Mouse (Mus musculus): ENCODE measurements around the gene Hspb7. TPM values are rescaled to one million over a fixed set of nuclear protein-coding genes. Genes with fewer than 3 reads are reported as not detected.

Hspb7 gene
- polyA plus RNA-seq, 1 experiment, result 11.3 TPM

GRCm38 (mm10) chr4:141466289-141466795 lies 45.8 kb downstream of the Hspb7 start:
- no peak for DNase-seq (ENCODE audit: low read depth, low spot score)
- WGBS, result 94% methylated on average over 16 of the region's 16 CpGs

DNA sequence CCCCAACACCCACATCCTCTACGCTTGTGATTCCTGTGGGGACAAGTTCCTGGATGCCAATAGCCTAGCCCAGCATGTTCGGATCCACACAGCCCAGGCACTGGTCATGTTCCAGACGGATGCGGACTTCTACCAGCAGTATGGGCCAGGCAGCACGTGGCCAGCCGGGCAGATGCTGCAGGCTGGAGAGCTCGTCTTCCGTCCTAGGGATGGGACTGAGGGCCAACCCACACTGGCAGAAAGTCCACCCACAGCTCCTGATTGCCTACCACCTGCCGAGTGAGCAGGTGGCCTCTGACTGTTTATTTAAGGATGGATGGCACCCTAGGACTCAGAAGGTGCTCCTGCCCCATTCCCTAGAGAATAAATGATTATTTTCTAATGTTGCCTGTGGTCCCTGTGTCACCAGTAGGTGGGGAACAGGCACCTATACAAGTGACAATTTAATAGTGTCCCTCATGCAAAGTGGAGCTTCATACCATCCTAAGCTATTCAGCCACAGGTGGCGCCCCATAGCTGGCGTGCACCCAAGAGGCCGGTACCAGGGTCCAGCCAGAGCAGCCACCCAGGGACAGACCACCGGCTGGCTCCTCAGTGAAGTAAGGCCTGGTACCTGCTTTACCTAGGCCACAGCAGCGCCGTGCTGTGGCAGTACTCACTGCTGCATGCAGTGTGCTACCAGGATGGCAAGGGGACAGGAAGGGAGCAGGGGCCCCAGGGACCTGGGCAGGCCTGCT lies 46.4 kb downstream of the Hspb7 start:
- WGBS, result 64% methylated on average over 15 of the region's 15 CpGs

GRCm38 (mm10) chr4:141467581-141467927 lies 47.0 kb downstream of the Hspb7 start:
- DNase-seq (ENCODE audit: low read depth, low spot score), result no peak
- WGBS, result 83% methylated on average over 6 of the region's 6 CpGs

More for the DNA sequence above, 46.4 kb downstream of the Hspb7 start:
- no peak for DNase-seq (ENCODE audit: low read depth, low spot score)

DNA sequence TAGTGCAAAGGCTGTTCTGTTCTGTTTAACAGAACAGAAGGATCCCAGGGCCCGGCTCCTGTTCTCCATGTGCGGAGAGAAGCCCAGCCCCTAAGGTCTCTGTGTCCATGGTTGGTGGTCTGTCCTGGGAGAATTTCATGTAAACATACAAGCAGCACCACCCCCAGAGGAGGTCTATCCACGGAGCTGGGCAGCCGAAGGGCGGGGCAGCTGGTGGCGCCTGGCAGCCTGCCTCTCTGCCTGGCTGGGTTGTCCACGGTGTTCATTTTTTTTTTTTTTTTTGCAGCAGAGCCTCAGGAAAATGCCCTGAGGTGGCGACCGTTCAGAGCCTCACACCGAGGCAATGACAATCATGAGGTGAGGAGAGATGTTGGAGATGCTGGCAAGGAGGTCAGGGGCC lies 48.0 kb downstream of the Hspb7 start:
- DNase-seq (ENCODE audit: low read depth, low spot score), result no peak
- 35% methylated on average over 10 of the region's 10 CpGs for WGBS

GRCm38 (mm10) chr4:141469343-141469742 lies 48.8 kb downstream of the Hspb7 start:
- DNase-seq (ENCODE audit: low read depth, low spot score), result no peak
- 89% methylated on average over 9 of the region's 9 CpGs for WGBS

GRCm38 (mm10) chr4:141471491-141471890 lies 50.9 kb downstream of the Hspb7 start:
- DNase-seq (ENCODE audit: low read depth, low spot score), result no peak
- 97% methylated on average over 16 of the region's 16 CpGs for WGBS

GRCm38 (mm10) chr4:141472641-141473321 lies 52.2 kb downstream of the Hspb7 start:
- DNase-seq (ENCODE audit: low read depth, low spot score), result no peak
- WGBS, result 96% methylated on average over 32 of the region's 32 CpGs

DNA sequence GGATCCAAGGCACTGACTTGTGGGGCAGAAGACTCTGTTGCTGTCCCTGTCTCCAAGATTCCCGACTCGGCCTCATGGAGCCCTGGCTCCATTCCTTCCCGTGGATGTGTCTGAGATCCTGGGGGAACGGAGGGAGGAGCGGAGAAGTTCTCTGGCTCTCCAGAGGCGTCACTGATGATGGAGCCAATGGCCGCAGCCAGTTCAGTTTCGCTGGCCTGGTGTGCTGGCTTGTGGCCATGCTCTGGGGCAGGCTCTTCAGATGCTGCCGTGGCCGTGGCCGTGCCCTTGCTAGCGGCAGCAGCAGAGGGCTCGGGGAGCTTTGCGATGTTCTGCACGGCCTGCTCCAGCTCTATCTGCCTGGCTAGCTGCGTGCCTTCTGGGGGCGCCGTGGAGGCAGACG lies 53.9 kb downstream of the Hspb7 start:
- no peak for DNase-seq (ENCODE audit: low read depth, low spot score)
- 90% methylated on average over 19 of the region's 19 CpGs for WGBS

Other genes with a start within 250 kb of the Hspb7 start
- 0.55 and 2.2 TPM in 2 replicates for gene Rsg1, start 206.8 kb upstream of the Hspb7 start, polyA plus RNA-seq (2012; rRNA removed)
- 17.8 and 25.2 TPM in 2 replicates for gene Arhgef19, start 181.3 kb upstream of the Hspb7 start, polyA plus RNA-seq (2012; rRNA removed)
- 22.6 and 46.0 TPM in 2 replicates for gene Epha2, start 119.5 kb upstream of the Hspb7 start, polyA plus RNA-seq (2012; rRNA removed)
- gene Fam131c, start 52.6 kb upstream of the Hspb7 start, polyA plus RNA-seq (2012; rRNA removed), result 0.56 and 0.91 TPM in 2 replicates
- not detected in 2 replicates for gene Clcnka, start 22.1 kb upstream of the Hspb7 start, polyA plus RNA-seq (2012; rRNA removed)
- gene Clcnkb, start 4.8 kb upstream of the Hspb7 start, polyA plus RNA-seq (2012; rRNA removed), result not detected in 2 replicates
- 0.12 and 0.55 TPM in 2 replicates for gene Srarp, start 15.3 kb downstream of the Hspb7 start, polyA plus RNA-seq (2012; rRNA removed)
- gene Zbtb17, start 23.9 kb downstream of the Hspb7 start, polyA plus RNA-seq (2012; rRNA removed), result 31.9 and 33.2 TPM in 2 replicates
- 9.1 and 11.6 TPM in 2 replicates for gene Spen, start 117.8 kb downstream of the Hspb7 start, polyA plus RNA-seq (2012; rRNA removed)
- 68.0 and 133 TPM in 2 replicates for gene Fblim1, start 185.3 kb downstream of the Hspb7 start, polyA plus RNA-seq (2012; rRNA removed)
- gene Tmem82, start 197.9 kb downstream of the Hspb7 start, polyA plus RNA-seq (2012; rRNA removed), result 37.3 and 60.7 TPM in 2 replicates
- gene Slc25a34, start 203.0 kb downstream of the Hspb7 start, polyA plus RNA-seq (2012; rRNA removed), result 7.4 and 16.4 TPM in 2 replicates
- gene Plekhm2, start 244.1 kb downstream of the Hspb7 start, polyA plus RNA-seq (2012; rRNA removed), result 11.7 and 16.7 TPM in 2 replicates